Mouse (Mus musculus) C2C12 (cell line): ENCODE data around the gene Mrm1. TPM values are rescaled to one million over a fixed set of nuclear protein-coding genes. Genes with fewer than 3 reads are reported as not detected.

Experiments used
- H3K27me3 ChIP-seq: one replicate; pipeline ENCODE4 v1.6.1; 2011; ENCODE audit not compliant: control insufficient read depth, insufficient read depth, insufficient read length
- H3K36me3 ChIP-seq: one replicate; pipeline ENCODE4 v1.6.1; 2011; ENCODE audit not compliant: control insufficient read depth, insufficient read depth
- H3K4me3 ChIP-seq: one replicate; pipeline ENCODE4 v1.5.1; 2011; ENCODE audit warnings: mild to moderate bottlenecking, control low read depth; ENCODE audit not compliant: poor library complexity, insufficient read depth, severe bottlenecking
- H3K79me2 ChIP-seq: one replicate; pipeline ENCODE4 v1.6.1; 2011; ENCODE audit not compliant: control insufficient read depth, insufficient read depth
- H3K79me3 ChIP-seq: one replicate; pipeline ENCODE4 v1.6.1; 2011; ENCODE audit warnings: low read depth, control low read depth
- H3ac ChIP-seq: one replicate; pipeline ENCODE3; 2011; ENCODE audit warnings: low read depth; ENCODE audit not compliant: control insufficient read depth, insufficient read length
- CEBPB ChIP-seq: IDR thresholded peaks from one replicate; pipeline ENCODE4 v1.6.1; 2011; ENCODE audit warnings: low read depth, mild to moderate bottlenecking, control low read depth, moderate library complexity
- CTCF ChIP-seq: IDR thresholded peaks from one replicate; pipeline ENCODE4 v1.5.1; 2011; ENCODE audit not compliant: control insufficient read depth, insufficient read depth, insufficient read length
- FOSL1 ChIP-seq: IDR thresholded peaks from one replicate; pipeline ENCODE4 v1.8.0; 2011; ENCODE audit warnings: mild to moderate bottlenecking, low read length; ENCODE audit not compliant: poor library complexity, insufficient read depth, severe bottlenecking
- MAX ChIP-seq: IDR thresholded peaks from one replicate; pipeline ENCODE4 v1.6.1; 2011; ENCODE audit warnings: mild to moderate bottlenecking, control low read depth
- MYOD1 ChIP-seq: IDR thresholded peaks from one replicate; pipeline ENCODE4 v1.6.1; 2011; ENCODE audit warnings: low read depth; ENCODE audit not compliant: control insufficient read depth, insufficient read length
- MYOG ChIP-seq: IDR thresholded peaks from one replicate; pipeline ENCODE4 v1.6.1; 2011; ENCODE audit not compliant: control insufficient read depth, insufficient read length; ENCODE audit errors: extremely low read depth
- USF1 ChIP-seq: IDR thresholded peaks from one replicate; pipeline ENCODE4 v1.6.1; 2011; ENCODE audit warnings: low read depth, mild to moderate bottlenecking, control low read depth, moderate library complexity
- polyA plus RNA-seq: library from polyadenylated mRNA; unstranded; fragments of >200 nt; fragmentation: generic; extraction: Trizol; gene quantifications from one replicate; pipeline ENCODE4 v1.2.1, GENCODE M21; 2012; ENCODE audit warnings: missing spikeins

The Mrm1 gene
- polyA plus RNA-seq, 1 experiment: 23.6 TPM

DNA sequence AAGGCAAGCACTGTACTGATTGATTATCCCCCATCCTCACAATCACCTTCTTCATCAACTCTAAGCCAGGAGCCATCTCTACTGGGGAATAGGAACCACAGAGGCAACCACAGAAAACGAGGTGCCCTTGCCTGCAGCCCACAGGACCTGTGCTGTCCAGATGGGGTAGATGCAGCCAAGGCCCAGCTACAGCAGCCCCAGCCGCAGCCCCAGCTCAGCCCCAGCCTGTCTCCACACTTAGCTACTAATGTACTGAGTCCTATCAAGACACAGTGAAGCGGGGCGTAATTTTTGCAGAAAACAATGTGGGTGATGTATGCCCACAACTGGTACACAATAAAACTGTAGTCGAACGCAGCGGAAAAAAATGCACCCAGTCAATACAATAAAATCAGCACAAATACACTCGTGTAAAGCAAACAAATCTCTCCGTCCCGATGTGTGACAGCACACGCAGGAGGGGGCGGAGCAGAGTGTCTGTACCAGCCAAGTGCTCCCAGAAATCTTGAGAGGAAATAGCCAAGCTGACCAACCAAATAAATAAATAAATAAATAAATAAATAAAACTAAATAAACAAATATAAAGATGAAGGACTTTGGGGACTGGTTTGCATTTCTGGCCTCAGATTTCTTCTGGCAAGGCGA is 44.3 kb downstream of the Mrm1 start:
- Histone ChIP-seq H3K79me2 (no peaks in the 10 kb centered on the region), H3ac (no peak overlapping the region), H3K36me3 (no peaks in the 10 kb centered on the region), H3K79me3 (no peaks in the 10 kb centered on the region), H3K4me3 (no peak overlapping the region), H3K27me3 (peaks cover 82% of the 10 kb centered on the region)
- TF ChIP-seq MAX (no peak), CEBPB (no peak), USF1 (no peak), FOSL1 (no peak), MYOG (no peak), MYOD1 (no peak), CTCF (no peak)

- Histone ChIP-seq H3ac (no peak overlapping the region), H3K4me3 (no peak overlapping the region), H3K36me3 (no peaks in the 10 kb centered on the region), H3K79me3 (no peaks in the 10 kb centered on the region), H3K79me2 (no peaks in the 10 kb centered on the region), H3K27me3 (peaks cover 91% of the 10 kb centered on the region)
- TF ChIP-seq MYOG (no peak), MYOD1 (no peak), MAX (no peak), CEBPB (no peak), CTCF (no peak), USF1 (no peak), FOSL1 (no peak)
Measured at GRCm38 (mm10) chr11:84767898-84768297, 51.4 kb downstream of the Mrm1 start.

GRCm38 (mm10) chr11:84765125-84765524 is 54.2 kb downstream of the Mrm1 start:
- H3K4me3 ChIP-seq: no peak overlapping the region
- H3K79me2 ChIP-seq: no peaks in the 10 kb centered on the region
- H3ac ChIP-seq: no peak overlapping the region
- H3K27me3 ChIP-seq: peaks cover 91% of the 10 kb centered on the region
- TF ChIP-seq MYOG (no peak), CTCF (no peak), FOSL1 (no peak), MYOD1 (no peak)
- no peaks in the 10 kb centered on the region for H3K79me3 ChIP-seq
- H3K36me3 ChIP-seq: no peaks in the 10 kb centered on the region

- no peak overlapping the region for H3ac ChIP-seq
- TF ChIP-seq CEBPB (no peak), CTCF (no peak)
- peaks cover 91% of the 10 kb centered on the region for H3K27me3 ChIP-seq
- H3K79me2 ChIP-seq: no peaks in the 10 kb centered on the region
- H3K79me3 ChIP-seq: no peaks in the 10 kb centered on the region
- H3K36me3 ChIP-seq: no peaks in the 10 kb centered on the region
- no peak overlapping the region for H3K4me3 ChIP-seq
Measured at GRCm38 (mm10) chr11:84764527-84764961, 54.8 kb downstream of the Mrm1 start.

DNA sequence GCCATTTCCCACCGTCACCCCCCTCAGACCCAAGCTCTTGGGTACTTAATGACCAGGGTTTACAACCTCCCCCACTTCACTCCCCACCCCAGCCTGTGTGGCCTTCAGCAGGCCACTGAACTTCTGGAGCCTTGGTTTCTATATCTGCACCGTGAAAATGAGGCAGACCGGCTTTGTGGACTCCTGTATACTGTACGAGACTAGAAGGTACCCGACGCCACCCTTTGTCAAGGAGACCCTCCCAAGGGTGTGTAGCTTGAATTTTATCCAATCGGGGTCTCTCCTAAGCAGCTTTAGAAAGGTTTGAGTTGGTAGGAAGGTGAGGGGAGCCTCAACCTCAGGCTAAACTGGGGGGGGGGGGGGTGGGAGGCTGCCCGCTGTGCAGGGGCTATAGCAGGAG is 55.2 kb downstream of the Mrm1 start:
- Histone ChIP-seq H3K4me3 (no peak overlapping the region), H3K27me3 (peaks cover 91% of the 10 kb centered on the region)
- TF ChIP-seq MYOD1 (no peak), USF1 (no peak), MYOG (no peak), FOSL1 (no peak), CEBPB (no peak), MAX (no peak), CTCF (no peak)

More for the DNA sequence above, 55.2 kb downstream of the Mrm1 start:
- H3K79me3 ChIP-seq: no peaks in the 10 kb centered on the region
- no peaks in the 10 kb centered on the region for H3K79me2 ChIP-seq
- no peaks in the 10 kb centered on the region for H3K36me3 ChIP-seq
- no peak overlapping the region for H3ac ChIP-seq

Other genes starting within 250 kb of the Mrm1 start
- gene Dhrs11, start 9.5 kb upstream of the Mrm1 start, polyA plus RNA-seq: 5.5 TPM
- gene Ggnbp2, start 51.3 kb upstream of the Mrm1 start, polyA plus RNA-seq: 21.1 TPM
- gene Myo19, start 60.6 kb upstream of the Mrm1 start, polyA plus RNA-seq: 13.2 TPM
- gene Pigw, start 60.8 kb upstream of the Mrm1 start, polyA plus RNA-seq: 3.9 TPM
- 39.2 TPM for gene Znhit3, start 96.9 kb upstream of the Mrm1 start, polyA plus RNA-seq
- not detected for gene Car4, start 138.3 kb upstream of the Mrm1 start, polyA plus RNA-seq